13 mouse cellular contexts compared by ENCODE assay signal in genomic region chr14:75369880-75370279, GRCm38 (mm10).
DNase-seq lines count a peak whose midpoint lies in the region; ATAC-seq and TF ChIP-seq lines count a peak whose summit lies in the region.
"Had no signal": no experiment of that assay in that cellular context is flagged by ENCODE, and none has a peak within 500 bp of the region (broad histone marks: within the 10 kb centered on the region; RNA-seq: fewer than 3 reads in every experiment).

No protein-coding gene starts in this region.

- peak; percentile 69 for DNase-seq in hindbrain, postnatal 0 days (ENCODE audit: low spot score)
- DNase-seq in hindbrain, embryonic 11.5 days (ENCODE audit: low spot score), result no peak
- peak; percentile 80 for DNase-seq in adipocyte (ENCODE audit: low spot score)
- peak; percentile 12 to 20 for DNase-seq in cerebellum, postnatal 36 days
- DNase-seq in retina, embryonic 14.5 days (ENCODE audit: low spot score), result no peak
- DNase-seq in gastrocnemius, adult 8-10 months (ENCODE audit: low spot score in 2 of 2), result no peak
- DNase-seq: kidney, adult 2 months; spleen, adult 18-20 months had no signal

- H3K27ac ChIP-seq in hindbrain, postnatal 0 days, result no peak overlapping the region
- no peak overlapping the region for H3K27ac ChIP-seq in hindbrain, embryonic 11.5 days (ENCODE audit: low read depth, low read length)
- H3K27ac ChIP-seq: heart, embryonic 10.5 days; lung, embryonic 15.5 days; midbrain, embryonic 13.5 days had no signal

- H3K79me3 ChIP-seq in C2C12 (ENCODE audit: low read depth), result no peaks in the 10 kb centered on the region

- no peaks in the 10 kb centered on the region for H3K27me3 ChIP-seq in hindbrain, postnatal 0 days (ENCODE audit: insufficient read depth, low read length)
- no peaks in the 10 kb centered on the region for H3K27me3 ChIP-seq in hindbrain, embryonic 11.5 days (ENCODE audit: control insufficient read depth, insufficient read depth, low read length)
- H3K27me3 ChIP-seq in C2C12 (ENCODE audit: control insufficient read depth, insufficient read depth, insufficient read length), result no peaks in the 10 kb centered on the region
- H3K27me3 ChIP-seq: lung, embryonic 15.5 days; midbrain, embryonic 13.5 days had no signal

- H3K4me1 ChIP-seq in hindbrain, postnatal 0 days (ENCODE audit: insufficient read depth, low read length), result no peaks in the 10 kb centered on the region; the same call in 1 of the 2 replicates
- no peaks in the 10 kb centered on the region for H3K4me1 ChIP-seq in hindbrain, embryonic 11.5 days (replicated peaks; ENCODE audit: control insufficient read depth, insufficient read depth, low read length)
- H3K4me1 ChIP-seq: heart, embryonic 10.5 days; lung, embryonic 15.5 days; midbrain, embryonic 13.5 days had no signal

- H3K4me3 ChIP-seq in hindbrain, postnatal 0 days (ENCODE audit: low read length), result no peak overlapping the region
- H3K4me3 ChIP-seq in hindbrain, embryonic 11.5 days (ENCODE audit: low read depth, low read length), result no peak overlapping the region
- H3K4me3 ChIP-seq in C2C12 (ENCODE audit: insufficient read depth, poor library complexity, severe bottlenecking), result no peak overlapping the region
- H3K4me3 ChIP-seq: heart, embryonic 10.5 days; lung, embryonic 15.5 days; midbrain, embryonic 13.5 days had no signal

- H3K9ac ChIP-seq in hindbrain, postnatal 0 days (replicated peaks; ENCODE audit: low read length), result no peak overlapping the region
- no peak overlapping the region for H3K9ac ChIP-seq in hindbrain, embryonic 11.5 days (ENCODE audit: low read depth, low read length)
- H3K9ac ChIP-seq: lung, embryonic 15.5 days; midbrain, embryonic 13.5 days had no signal

- no peaks in the 10 kb centered on the region for H3K79me2 ChIP-seq in C2C12 (ENCODE audit: control insufficient read depth, insufficient read depth)

- no peaks in the 10 kb centered on the region for H3K9me3 ChIP-seq in hindbrain, postnatal 0 days (ENCODE audit: low read length)
- no peaks in the 10 kb centered on the region for H3K9me3 ChIP-seq in hindbrain, embryonic 11.5 days (ENCODE audit: control insufficient read depth, low read length)
- H3K9me3 ChIP-seq: heart, embryonic 10.5 days; lung, embryonic 15.5 days; midbrain, embryonic 13.5 days had no signal

- no peak overlapping the region for H3K4me2 ChIP-seq in hindbrain, postnatal 0 days (ENCODE audit: low read depth, low read length)
- no peak overlapping the region for H3K4me2 ChIP-seq in hindbrain, embryonic 11.5 days (replicated peaks; ENCODE audit: low read depth, low read length)
- H3K4me2 ChIP-seq: lung, embryonic 15.5 days; midbrain, embryonic 13.5 days had no signal

- ATAC-seq in hindbrain, postnatal 0 days, result peak; percentile 83
- no peak for ATAC-seq in hindbrain, embryonic 11.5 days (ENCODE audit: low FRiP score)
- ATAC-seq in activated CD4-positive, CD25-positive, alpha-beta regulatory T cell, adult 4 months, result no peak
- ATAC-seq: midbrain, embryonic 13.5 days had no signal

- H3ac ChIP-seq in C2C12 (ENCODE audit: control insufficient read depth, insufficient read length, low read depth), result no peak overlapping the region

- WGBS in hindbrain, postnatal 0 days, result 26% methylated on average over 5 of the region's 5 CpGs
- WGBS in hindbrain, embryonic 11.5 days, result 64% methylated on average over 5 of the region's 5 CpGs

- no peak for TF ChIP-seq CTCF in hindbrain, postnatal 0 days (IDR thresholded peaks at IDR 0.05; ENCODE audit: low read depth)
- no peak for TF ChIP-seq CTCF in C2C12 (IDR thresholded peaks at IDR 0.05; ENCODE audit: control insufficient read depth, insufficient read depth, insufficient read length)

- H3K36me3 ChIP-seq in hindbrain, postnatal 0 days (ENCODE audit: insufficient read depth, low read length), result no peaks in the 10 kb centered on the region
- no peaks in the 10 kb centered on the region for H3K36me3 ChIP-seq in hindbrain, embryonic 11.5 days (ENCODE audit: control insufficient read depth, insufficient read depth, low read length)
- H3K36me3 ChIP-seq in C2C12 (ENCODE audit: control insufficient read depth, insufficient read depth), result no peaks in the 10 kb centered on the region
- H3K36me3 ChIP-seq: heart, embryonic 10.5 days; lung, embryonic 15.5 days; midbrain, embryonic 13.5 days had no signal

TF ChIP-seq in C2C12, 6 proteins besides CTCF, POLR2A, EP300 and RAD21:
- TF ChIP-seq MAX (IDR thresholded peaks at IDR 0.05) (no peak), FOSL1 (IDR thresholded peaks at IDR 0.05; ENCODE audit: insufficient read depth, low read length, poor library complexity, severe bottlenecking) (peak; percentile 48)

Comparison
In these comparisons a context has a peak if more than half of its experiments do, and no peak if none do; other contexts are left out.
1. DNase-seq: peak in hindbrain, postnatal 0 days (single experiment), adipocyte (single experiment) and cerebellum, postnatal 36 days (2 of 2); none in hindbrain, embryonic 11.5 days (single experiment), retina, embryonic 14.5 days (single experiment) and gastrocnemius, adult 8-10 months (0 of 2).